Mouse (Mus musculus) lung, embryonic 16.5 days (tissue): ENCODE measurements around the gene Rsf1. TPM values are rescaled to one million over a fixed set of nuclear protein-coding genes. Genes with fewer than 3 reads are reported as not detected.

Experiments used
- ATAC-seq: fragments of 200-750 bp; cut with Nextera tagmentation; 2 replicates; pipeline ENCODE4 v1.8.0; 2017; ENCODE audit warnings: low read depth, mild to moderate bottlenecking, moderate library complexity
- H3K27ac ChIP-seq: fragments of 300-500 bp; sonication (generic); 2 replicates; pipeline ENCODE4 v1.5.1; 2014; ENCODE audit warnings: mild to moderate bottlenecking, control low read depth, low read length
- H3K27me3 ChIP-seq: fragments of 300-500 bp; sonication (generic); 2 replicates; pipeline ENCODE4 v1.6.1; 2014; ENCODE audit warnings: low read depth, low read length, mixed read lengths; ENCODE audit not compliant: control insufficient read depth, insufficient read depth
- H3K36me3 ChIP-seq: fragments of 300-500 bp; sonication (generic); 2 replicates; pipeline ENCODE4 v1.6.1; 2014; ENCODE audit warnings: low read length; ENCODE audit not compliant: control insufficient read depth, insufficient read depth
- H3K4me1 ChIP-seq: fragments of 300-500 bp; sonication (generic); replicated peaks from 2 replicates; pipeline ENCODE4 v1.6.1; 2014; ENCODE audit warnings: low read length, mixed read lengths; ENCODE audit not compliant: control insufficient read depth, insufficient read depth
- H3K4me2 ChIP-seq: fragments of 300-500 bp; sonication (generic); 2 replicates; pipeline ENCODE4 v1.6.1; 2014; ENCODE audit warnings: low read depth, low read length, control low read depth
- H3K4me3 ChIP-seq: fragments of 300-500 bp; sonication (generic); 2 replicates; pipeline ENCODE4 v1.5.1; 2014; ENCODE audit warnings: mild to moderate bottlenecking, low read length, control low read depth
- H3K9ac ChIP-seq: fragments of 300-500 bp; sonication (generic); 2 replicates; pipeline ENCODE4 v1.6.1; 2014; ENCODE audit warnings: low read length, control low read depth
- H3K9me3 ChIP-seq: fragments of 300-500 bp; sonication (generic); 2 replicates; pipeline ENCODE4 v1.6.1; 2016; ENCODE audit warnings: low read length; ENCODE audit not compliant: control insufficient read depth
- WGBS: fragments of 180-500 bp; shearing (Covaris S2); extraction: QIAGEN DNeasy Blood & Tissue Kit; methylation state at CpG from one replicate; pipeline ENCODE4 v1.1.7; 2014; 5-methylcytosine and 5-hydroxymethylcytosine counted together
- polyA plus RNA-seq: library from polyadenylated mRNA; unstranded; fragments of >200 nt; fragmentation: Nextera tagmentation; extraction: Ambion mirVana; gene quantifications from 2 replicates; pipeline ENCODE4 v1.2.1, GENCODE M21; 2015

The Rsf1 gene
- polyA plus RNA-seq, 1 experiment from 2014 or later, result 18.6 TPM

GRCm38 (mm10) chr7:97661634-97662033, 81.9 kb downstream of the Rsf1 start:
- ATAC-seq, result no peak
- Histone ChIP-seq H3K4me1 (no peaks in the 10 kb centered on the region), H3K36me3 (peaks cover 15% of the 10 kb centered on the region), H3K9ac (no peak overlapping the region), H3K4me2 (no peak overlapping the region), H3K4me3 (no peak overlapping the region), H3K27ac (no peak overlapping the region), H3K9me3 (no peaks in the 10 kb centered on the region), H3K27me3 (no peaks in the 10 kb centered on the region)
- WGBS, result 92% methylated on average over 4 of the region's 4 CpGs

GRCm38 (mm10) chr7:97679239-97679638, 99.5 kb downstream of the Rsf1 start:
- Histone ChIP-seq H3K4me3 (no peak overlapping the region), H3K27ac (no peak overlapping the region), H3K4me1 (no peaks in the 10 kb centered on the region), H3K27me3 (no peaks in the 10 kb centered on the region), H3K9ac (no peak overlapping the region), H3K4me2 (no peak overlapping the region), H3K9me3 (no peaks in the 10 kb centered on the region), H3K36me3 (peaks cover 22% of the 10 kb centered on the region)
- 33% methylated on average over 1 of the region's 1 CpGs for WGBS
- no peak for ATAC-seq

GRCm38 (mm10) chr7:97687831-97688230, 108.1 kb downstream of the Rsf1 start:
- Histone ChIP-seq H3K27ac (no peak overlapping the region), H3K4me3 (no peak overlapping the region), H3K9ac (no peak overlapping the region), H3K27me3 (no peaks in the 10 kb centered on the region), H3K36me3 (peaks cover 13% of the 10 kb centered on the region), H3K4me2 (no peak overlapping the region), H3K9me3 (no peaks in the 10 kb centered on the region), H3K4me1 (no peaks in the 10 kb centered on the region)
- ATAC-seq, result no peak
- WGBS, result 82% methylated on average over 2 of the region's 2 CpGs

- no peak for ATAC-seq
- WGBS, result 98% methylated on average over 1 of the region's 1 CpGs
- H3K4me1 ChIP-seq, result peaks cover 12% of the 10 kb centered on the region
- no peaks in the 10 kb centered on the region for H3K36me3 ChIP-seq
- H3K4me2 ChIP-seq, result peak overlapping the region; percentile 72; the same call in 1 of the 2 replicates
- H3K27ac ChIP-seq, result no peak overlapping the region
- H3K27me3 ChIP-seq, result no peaks in the 10 kb centered on the region
- H3K9me3 ChIP-seq, result no peaks in the 10 kb centered on the region
- H3K9ac ChIP-seq, result no peak overlapping the region
- H3K4me3 ChIP-seq, result no peak overlapping the region
Observed at GRCm38 (mm10) chr7:97695441-97695840, 115.8 kb downstream of the Rsf1 start.

DNA sequence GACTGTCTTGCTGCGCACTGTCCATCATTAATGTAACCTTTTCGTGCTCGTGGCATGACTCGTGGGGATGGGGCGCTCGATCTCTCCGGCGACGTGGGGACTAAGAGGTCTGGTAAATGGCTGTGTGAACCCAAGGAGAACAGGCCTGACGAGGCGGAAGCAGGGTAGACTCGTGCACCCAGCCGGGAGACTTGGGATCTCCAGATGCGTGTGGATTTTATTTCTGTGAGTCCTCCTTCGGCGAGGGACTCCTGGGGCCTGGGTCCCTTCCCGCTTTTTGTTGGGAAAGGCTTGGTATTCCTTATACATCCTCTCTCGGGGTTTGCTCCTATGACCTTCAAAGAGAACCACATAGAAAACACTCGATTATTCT, 116.4 kb downstream of the Rsf1 start:
- Histone ChIP-seq H3K27me3 (no peaks in the 10 kb centered on the region), H3K9me3 (no peaks in the 10 kb centered on the region), H3K27ac (peak overlapping the region; percentile 75), H3K36me3 (no peaks in the 10 kb centered on the region), H3K4me1 (peaks cover 12% of the 10 kb centered on the region), H3K4me2 (peak overlapping the region; percentile 72), H3K4me3 (peak overlapping the region; percentile 99), H3K9ac (peak overlapping the region; percentile 93)
- 35% methylated on average over 19 of the region's 19 CpGs for WGBS
- ATAC-seq, result peak; percentile 65

DNA sequence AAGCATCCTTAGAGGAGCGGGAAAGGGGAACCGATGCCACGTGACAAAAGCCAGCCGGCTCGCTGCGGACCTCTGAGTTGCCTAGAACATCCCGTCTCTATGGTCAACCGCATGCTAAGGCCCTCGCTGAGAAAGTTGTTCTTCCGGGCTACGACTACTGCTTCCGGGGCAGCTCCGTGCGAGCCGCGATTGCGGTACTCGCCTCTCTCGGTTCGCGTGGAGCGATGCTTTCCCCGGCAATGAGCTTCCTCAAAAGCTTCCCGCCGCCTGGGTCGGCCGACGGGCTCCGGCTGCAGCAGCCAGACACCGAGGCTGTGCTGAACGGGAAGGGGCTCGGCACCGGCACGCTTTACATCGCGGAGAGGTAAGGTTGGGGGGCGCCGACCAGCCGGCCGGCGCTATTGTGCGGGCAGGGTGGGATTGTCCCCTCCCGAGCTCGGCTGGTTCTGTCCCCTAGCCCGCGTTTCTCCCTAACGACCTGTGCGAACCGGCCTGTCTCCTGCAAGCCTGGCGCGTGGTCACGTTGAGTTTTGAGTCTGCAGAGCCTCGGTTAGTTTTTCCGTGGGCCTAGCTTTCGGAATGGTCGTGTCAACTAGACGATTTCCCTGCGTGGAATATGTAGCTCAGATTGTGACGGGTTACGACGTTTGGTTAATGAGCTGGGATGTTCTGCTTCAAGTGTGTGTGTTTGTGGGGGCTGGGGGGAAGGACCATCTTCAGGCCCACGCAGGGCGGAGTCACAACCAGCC, 117.0 kb downstream of the Rsf1 start, which contains the start of gene Clns1a:
Gene Clns1a (plus strand): TSS at position 129 of the 749 bp plus-strand sequence.
- no peaks in the 10 kb centered on the region for H3K9me3 ChIP-seq
- WGBS, result under 1% methylated on average over 63 of the region's 63 CpGs
- peak within 1 kb of the TSS; percentile 75 for H3K27ac ChIP-seq
- H3K27me3 ChIP-seq, result no peaks in the 10 kb centered on the region
- peaks cover 12% of the 10 kb centered on the region for H3K4me1 ChIP-seq
- peak within 1 kb of the TSS; percentile 72 for H3K4me2 ChIP-seq
- peak within 1 kb of the TSS; percentile 99 for H3K4me3 ChIP-seq
- peak within 1 kb of the TSS; percentile 93 for H3K9ac ChIP-seq
- H3K36me3 ChIP-seq, result no peaks in the 10 kb centered on the region
- peak; percentile 99 for ATAC-seq

GRCm38 (mm10) chr7:97700173-97700572, 120.5 kb downstream of the Rsf1 start:
- no peaks in the 10 kb centered on the region for H3K27me3 ChIP-seq
- H3K9me3 ChIP-seq, result no peaks in the 10 kb centered on the region
- H3K4me1 ChIP-seq, result peaks cover 12% of the 10 kb centered on the region
- H3K4me3 ChIP-seq, result no peak overlapping the region
- H3K27ac ChIP-seq, result no peak overlapping the region
- H3K9ac ChIP-seq, result no peak overlapping the region
- H3K36me3 ChIP-seq, result no peaks in the 10 kb centered on the region
- 87% methylated on average over 4 of the region's 4 CpGs for WGBS
- H3K4me2 ChIP-seq, result no peak overlapping the region
- no peak for ATAC-seq

DNA sequence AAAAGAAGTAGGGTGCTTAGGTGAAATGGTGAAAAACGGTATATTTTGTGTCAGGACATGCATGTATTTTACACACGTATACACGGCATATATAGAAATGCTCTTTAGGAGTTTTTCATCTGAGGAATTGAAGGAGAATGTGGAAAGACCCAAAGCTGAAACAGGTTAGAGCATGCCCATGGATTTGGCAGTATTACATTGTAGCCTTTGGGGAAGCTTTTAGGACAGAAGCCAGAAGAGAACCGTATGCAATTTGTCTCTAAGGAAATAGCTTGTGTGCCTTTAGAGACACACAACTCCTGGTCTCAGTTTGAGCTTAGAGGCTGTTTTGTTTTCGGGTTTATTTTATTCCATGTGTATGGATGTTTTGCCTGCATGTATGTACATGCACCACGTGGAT, 121.4 kb downstream of the Rsf1 start:
- H3K9ac ChIP-seq, result no peak overlapping the region
- H3K4me3 ChIP-seq, result no peak overlapping the region
- no peak overlapping the region for H3K4me2 ChIP-seq
- ATAC-seq, result no peak
- no peaks in the 10 kb centered on the region for H3K36me3 ChIP-seq
- no peaks in the 10 kb centered on the region for H3K27me3 ChIP-seq
- H3K27ac ChIP-seq, result no peak overlapping the region
- 79% methylated on average over 6 of the region's 6 CpGs for WGBS
- H3K9me3 ChIP-seq, result no peaks in the 10 kb centered on the region
- H3K4me1 ChIP-seq, result peaks cover 6% of the 10 kb centered on the region; the same call in 1 of the 2 replicates

- H3K4me2 ChIP-seq, result no peak overlapping the region
- no peak for ATAC-seq
- no peaks in the 10 kb centered on the region for H3K36me3 ChIP-seq
- no peaks in the 10 kb centered on the region for H3K4me1 ChIP-seq
- H3K9ac ChIP-seq, result no peak overlapping the region
- H3K9me3 ChIP-seq, result no peaks in the 10 kb centered on the region
- WGBS, result 75% methylated on average over 4 of the region's 4 CpGs
- H3K4me3 ChIP-seq, result no peak overlapping the region
- H3K27ac ChIP-seq, result no peak overlapping the region
- no peaks in the 10 kb centered on the region for H3K27me3 ChIP-seq
Observed at GRCm38 (mm10) chr7:97707123-97707522, 127.4 kb downstream of the Rsf1 start.
